Mouse (Mus musculus): ENCODE measurements around the gene B230307C23Rik. TPM values are rescaled to one million over a fixed set of nuclear protein-coding genes. Genes with fewer than 3 reads are reported as not detected.
A peak's percentile ranks its signal among the peaks of the same experiment; 100 is the strongest.
"Not testable (repeated sequence)": the region's sequence is repeated elsewhere in the genome, so short reads cannot be mapped to it uniquely, and the experiment has no call there.

B230307C23Rik gene
- polyA plus RNA-seq, 1 experiment from 2014 or later: 36.6 TPM

DNA sequence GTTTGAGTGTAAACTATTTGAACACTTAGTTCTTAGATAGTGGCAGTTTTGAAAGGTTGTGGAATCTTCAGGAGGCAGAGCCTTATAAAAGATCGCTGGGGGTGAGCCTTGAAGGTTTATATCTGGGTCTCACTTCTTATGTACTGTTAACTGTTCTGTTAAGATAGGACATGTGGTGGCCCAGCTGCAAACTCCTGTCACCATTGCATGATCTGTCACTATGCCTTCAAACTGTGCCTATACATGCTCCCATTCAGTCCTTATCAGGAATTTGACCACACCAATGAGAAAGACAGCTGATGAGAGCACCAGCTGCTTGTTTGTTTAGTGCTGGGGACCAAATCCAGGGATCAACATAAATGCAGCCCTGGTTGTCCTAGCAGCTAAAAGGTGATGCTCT is 19.8 kb upstream of the B230307C23Rik start:
- no peaks in the 10 kb centered on the region for H3K79me2 ChIP-seq (ENCODE audit: inconsistent target)
- WGBS (ENCODE audit: missing documents): 75% methylated on average over 1 of the region's 1 CpGs
- no peaks in the 10 kb centered on the region for H3K36me3 ChIP-seq (ENCODE audit: inconsistent target)
- H3K27ac ChIP-seq: no peak overlapping the region
- no peak overlapping the region for H3K4me3 ChIP-seq (ENCODE audit: inconsistent target)

DNA sequence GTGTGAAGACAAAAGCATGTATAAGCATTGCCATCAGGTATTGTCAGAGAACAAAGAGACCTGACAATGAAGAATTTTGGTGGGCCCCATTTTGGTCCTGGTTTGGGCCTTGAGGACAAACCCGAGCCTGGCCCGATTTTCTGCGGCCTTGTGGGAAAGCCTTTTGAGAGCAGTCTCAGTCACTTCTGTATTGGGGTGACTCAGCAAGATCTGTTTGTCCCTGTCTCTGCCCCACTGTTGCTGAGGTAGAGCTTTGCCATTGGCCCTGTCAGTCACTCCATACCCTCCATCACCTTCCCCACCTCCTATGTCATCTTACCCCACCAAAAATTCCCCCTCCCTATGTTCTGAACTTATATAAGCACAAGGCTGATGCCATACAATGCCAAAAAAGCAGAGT is 19.4 kb upstream of the B230307C23Rik start:
- 83% methylated on average over 3 of the region's 3 CpGs for WGBS (ENCODE audit: missing documents)
- H3K27ac ChIP-seq: no peak overlapping the region
- H3K4me3 ChIP-seq (ENCODE audit: inconsistent target): no peak overlapping the region
- no peaks in the 10 kb centered on the region for H3K79me2 ChIP-seq (ENCODE audit: inconsistent target)
- H3K36me3 ChIP-seq (ENCODE audit: inconsistent target): no peaks in the 10 kb centered on the region

DNA sequence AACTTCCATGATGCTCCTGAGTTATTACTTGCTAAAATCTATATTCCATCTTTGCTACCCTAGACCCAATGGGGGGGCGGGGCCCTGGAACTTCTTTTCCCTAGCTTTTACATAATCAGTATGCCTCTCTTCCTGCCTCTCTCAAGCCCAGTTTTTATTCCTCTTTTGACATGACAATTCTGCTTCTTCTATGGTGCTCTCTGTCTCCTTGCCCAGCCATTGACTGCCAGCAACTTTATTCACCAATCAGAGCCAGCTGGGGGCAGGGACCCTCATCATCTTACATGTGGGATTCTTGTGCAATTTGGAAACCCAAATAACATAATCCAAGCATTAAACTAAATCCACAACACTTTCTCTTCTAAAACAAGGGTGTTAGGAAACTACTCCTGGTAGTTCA is 15.8 kb upstream of the B230307C23Rik start:
- WGBS (ENCODE audit: missing documents): 83% methylated on average over 1 of the region's 1 CpGs

DNA sequence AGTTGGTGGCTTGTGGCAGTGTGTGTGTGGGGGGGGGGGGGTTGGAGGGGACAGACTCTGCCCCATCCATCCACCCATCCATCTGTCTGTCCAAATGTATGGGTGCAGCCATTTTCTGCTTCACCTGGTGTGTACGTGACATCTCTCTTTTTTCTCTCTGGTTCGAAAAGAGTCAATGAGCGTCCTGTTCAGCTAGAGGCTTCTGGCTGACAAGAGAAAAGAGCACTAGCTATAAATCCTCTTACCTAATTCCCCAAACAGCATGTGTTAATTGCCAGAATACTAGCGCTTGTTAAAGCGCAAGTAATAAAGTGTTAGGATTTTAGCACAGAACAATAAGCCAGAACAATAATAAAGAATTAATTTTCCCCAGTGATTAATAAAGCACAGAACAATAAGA is 12.5 kb upstream of the B230307C23Rik start:
- Histone ChIP-seq H3K36me3 (ENCODE audit: inconsistent target) (no peaks in the 10 kb centered on the region), H3K4me3 (ENCODE audit: inconsistent target) (no peak overlapping the region), H3K79me2 (ENCODE audit: inconsistent target) (no peaks in the 10 kb centered on the region), H3K27ac (no peak overlapping the region)
- WGBS (ENCODE audit: missing documents): 81% methylated on average over 2 of the region's 5 CpGs

More for the DNA sequence above, 15.8 kb upstream of the B230307C23Rik start:
- H3K27ac ChIP-seq: no peak overlapping the region
- H3K36me3 ChIP-seq (ENCODE audit: inconsistent target): no peaks in the 10 kb centered on the region
- H3K79me2 ChIP-seq (ENCODE audit: inconsistent target): no peaks in the 10 kb centered on the region
- H3K4me3 ChIP-seq (ENCODE audit: inconsistent target): no peak overlapping the region

DNA sequence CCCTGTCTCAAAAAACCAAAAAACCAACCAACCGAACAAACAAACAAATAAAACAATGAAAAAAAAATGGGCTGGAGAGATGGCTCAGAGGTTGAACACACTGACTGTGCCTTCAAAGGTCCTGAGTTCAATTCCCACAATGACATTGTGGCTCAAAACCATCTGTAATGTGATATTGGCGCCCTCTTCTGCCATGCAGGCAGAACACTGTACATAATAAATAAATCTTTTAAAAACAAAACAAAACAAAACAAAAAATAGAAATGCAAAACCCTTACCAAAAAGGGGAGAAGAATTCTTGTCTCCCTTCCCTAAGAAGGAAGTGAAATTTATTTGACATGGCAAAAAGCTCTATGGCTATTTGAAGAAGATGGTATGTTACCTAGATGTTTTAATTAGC is 5.6 kb upstream of the B230307C23Rik start:
- Histone ChIP-seq H3K79me2 (ENCODE audit: inconsistent target) (no peaks in the 10 kb centered on the region), H3K36me3 (ENCODE audit: inconsistent target) (no peaks in the 10 kb centered on the region), H3K27ac (no peak overlapping the region), H3K4me3 (ENCODE audit: inconsistent target) (no peak overlapping the region)
- WGBS (ENCODE audit: missing documents): 93% methylated on average over 2 of the region's 2 CpGs

DNA sequence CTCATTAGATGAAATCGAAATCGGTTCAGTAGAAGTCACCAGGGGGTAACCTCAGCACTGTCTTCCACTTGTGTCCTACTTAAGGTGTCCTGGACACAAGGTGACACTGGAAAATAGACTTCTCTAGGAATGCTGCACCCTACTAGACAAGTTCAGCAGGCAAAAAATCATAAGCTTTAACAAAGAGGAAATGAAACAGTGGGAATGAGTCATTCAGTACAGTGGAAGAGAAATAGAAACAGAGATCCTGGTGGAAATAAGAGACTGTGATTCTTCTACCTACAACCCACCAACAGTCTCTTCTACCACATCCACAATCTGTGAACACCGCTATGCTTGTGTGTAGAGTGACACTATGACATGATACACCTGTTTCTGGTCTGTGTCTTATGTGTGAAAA is 4.6 kb upstream of the B230307C23Rik start:
- 0 out of 2 replicates have a peak overlapping the region, but pooled peaks have one; percentile 4 for H3K27ac ChIP-seq
- WGBS (ENCODE audit: missing documents): 84% methylated on average over 3 of the region's 3 CpGs
- not testable (repeated sequence) for H3K79me2 ChIP-seq (ENCODE audit: inconsistent target); H3K36me3 ChIP-seq (ENCODE audit: inconsistent target); H3K4me3 ChIP-seq (ENCODE audit: inconsistent target)

DNA sequence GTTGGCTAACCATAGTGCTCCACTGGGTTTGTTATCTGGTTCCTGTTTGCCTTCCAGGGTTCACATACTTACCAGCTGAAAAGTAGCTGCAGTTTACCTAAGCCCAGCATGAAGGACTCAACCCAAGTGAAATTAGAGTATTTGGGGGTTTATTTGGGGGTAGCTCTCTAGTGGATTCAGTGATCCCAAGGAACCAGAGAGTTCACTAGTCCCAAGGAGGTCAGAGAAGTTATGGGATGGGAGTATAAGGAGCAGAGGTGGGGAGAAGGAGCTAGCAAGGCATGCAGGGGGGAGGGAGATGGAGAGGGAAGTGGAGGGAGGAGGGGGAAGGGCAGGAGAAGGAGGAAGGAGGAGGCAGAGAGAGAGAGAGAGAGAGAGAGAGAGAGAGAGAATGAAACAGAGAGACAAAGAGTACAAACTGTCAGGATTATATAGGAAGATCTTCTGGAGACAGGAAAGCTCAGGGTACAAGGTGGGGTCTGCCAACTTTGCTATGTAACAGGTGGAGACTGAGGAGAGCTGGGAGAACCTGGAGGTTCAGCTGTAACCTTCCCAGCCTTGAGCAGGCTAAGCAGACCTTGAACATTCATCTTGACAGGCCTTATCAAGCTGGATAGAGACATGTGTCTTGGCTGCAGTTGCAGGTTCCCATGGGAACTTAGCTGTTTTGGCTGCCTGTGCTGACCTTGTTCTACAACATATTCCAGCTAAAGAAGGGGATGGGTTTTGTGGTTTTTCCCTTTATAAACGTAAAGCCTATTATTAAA is 1.1 kb upstream of the B230307C23Rik start:
- Histone ChIP-seq H3K36me3 (ENCODE audit: inconsistent target) (peaks cover 7% of the 10 kb centered on the region; the same call in 1 of the 2 replicates), H3K4me3 (ENCODE audit: inconsistent target) (peak overlapping the region; percentile 61), H3K27ac (peak overlapping the region; percentile 90), H3K79me2 (ENCODE audit: inconsistent target) (peaks cover 38% of the 10 kb centered on the region)
- WGBS (ENCODE audit: missing documents): 0% methylated on average over 1 of the region's 1 CpGs

DNA sequence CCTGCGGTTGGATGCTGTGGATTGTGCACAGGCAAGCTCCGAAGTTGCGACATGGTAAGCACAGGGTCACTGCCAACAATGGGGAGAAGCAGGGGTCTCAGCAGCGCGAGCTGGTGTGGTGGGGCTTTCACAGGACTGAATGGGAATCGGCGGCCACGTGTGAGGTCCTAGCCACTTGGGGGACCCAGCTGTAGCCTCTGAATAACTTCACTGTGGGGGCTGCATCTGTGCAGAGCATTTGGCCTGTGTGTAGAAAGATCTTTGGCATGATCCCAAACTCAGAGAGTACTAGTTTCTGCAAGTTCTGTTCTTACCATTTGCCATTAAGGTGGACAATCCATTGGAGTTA is 242 bp downstream of the B230307C23Rik start:
- Histone ChIP-seq H3K79me2 (ENCODE audit: inconsistent target) (peaks cover 52% of the 10 kb centered on the region), H3K4me3 (ENCODE audit: inconsistent target) (peak overlapping the region; percentile 61), H3K36me3 (ENCODE audit: inconsistent target) (peaks cover 12% of the 10 kb centered on the region; the same call in 1 of the 2 replicates), H3K27ac (peak overlapping the region; percentile 90)
- WGBS (ENCODE audit: missing documents): 0% methylated on average over 8 of the region's 8 CpGs

DNA sequence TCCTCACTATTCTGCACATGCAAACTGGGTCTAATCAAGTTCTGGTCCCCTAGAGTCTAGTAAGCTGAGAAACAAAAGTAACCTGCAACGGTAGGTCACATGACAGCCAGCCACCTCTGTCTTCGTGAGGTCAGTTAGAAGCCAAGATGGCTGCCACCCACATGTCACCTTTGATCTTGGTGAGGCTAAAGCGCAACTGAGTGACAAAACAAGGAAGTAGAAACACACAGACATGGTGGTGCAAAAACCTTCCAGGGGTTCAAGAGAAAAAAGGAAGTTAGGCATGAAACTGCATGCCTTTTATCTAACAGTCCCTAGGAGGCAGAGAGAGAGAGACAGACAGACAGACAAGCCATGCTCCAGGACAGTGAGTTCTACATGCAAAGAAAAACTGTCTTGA is 25.0 kb downstream of the B230307C23Rik start:
- 86% methylated on average over 3 of the region's 3 CpGs for WGBS (ENCODE audit: missing documents)
- Histone ChIP-seq H3K4me3 (ENCODE audit: inconsistent target) (no peak overlapping the region), H3K27ac (no peak overlapping the region), H3K79me2 (ENCODE audit: inconsistent target) (no peaks in the 10 kb centered on the region), H3K36me3 (ENCODE audit: inconsistent target) (peaks cover 17% of the 10 kb centered on the region; the same call in 1 of the 2 replicates)

DNA sequence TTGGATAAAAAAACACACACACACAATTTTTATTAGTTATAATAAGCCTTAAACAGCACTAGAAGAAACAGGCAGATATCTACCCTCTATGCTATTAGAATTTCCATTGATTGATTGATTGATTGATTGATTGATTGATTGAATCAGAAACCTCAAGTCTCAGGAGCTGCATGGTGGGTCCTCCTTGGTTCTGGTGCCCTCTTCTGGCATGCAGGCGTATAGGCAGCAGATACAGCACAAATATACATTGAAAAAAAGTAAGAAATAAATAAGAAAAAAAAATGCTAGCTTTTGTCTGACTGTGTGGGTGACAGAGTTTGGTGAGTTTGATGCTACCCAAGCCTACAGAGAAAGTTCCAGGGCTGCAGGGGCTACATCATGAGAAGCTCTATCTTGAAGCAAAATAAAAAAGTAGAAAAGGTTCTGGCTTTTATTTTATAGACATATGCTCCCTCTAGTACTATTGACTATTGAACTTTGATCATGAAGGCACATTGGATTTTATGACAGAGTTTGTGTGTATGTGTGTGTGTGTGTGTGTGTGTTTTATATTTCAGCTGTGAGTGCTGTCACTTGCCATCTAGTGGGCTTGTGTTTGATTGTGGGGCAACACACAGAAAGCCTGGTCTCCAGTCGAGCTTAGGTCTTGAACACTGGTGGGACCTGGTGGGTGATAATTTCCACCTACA is 25.7 kb downstream of the B230307C23Rik start:
- Histone ChIP-seq H3K79me2 (ENCODE audit: inconsistent target) (no peaks in the 10 kb centered on the region), H3K27ac (no peak overlapping the region), H3K36me3 (ENCODE audit: inconsistent target) (peaks cover 15% of the 10 kb centered on the region; the same call in 1 of the 2 replicates), H3K4me3 (ENCODE audit: inconsistent target) (no peak overlapping the region)
- WGBS (ENCODE audit: missing documents): 100% methylated on average over 2 of the region's 2 CpGs

DNA sequence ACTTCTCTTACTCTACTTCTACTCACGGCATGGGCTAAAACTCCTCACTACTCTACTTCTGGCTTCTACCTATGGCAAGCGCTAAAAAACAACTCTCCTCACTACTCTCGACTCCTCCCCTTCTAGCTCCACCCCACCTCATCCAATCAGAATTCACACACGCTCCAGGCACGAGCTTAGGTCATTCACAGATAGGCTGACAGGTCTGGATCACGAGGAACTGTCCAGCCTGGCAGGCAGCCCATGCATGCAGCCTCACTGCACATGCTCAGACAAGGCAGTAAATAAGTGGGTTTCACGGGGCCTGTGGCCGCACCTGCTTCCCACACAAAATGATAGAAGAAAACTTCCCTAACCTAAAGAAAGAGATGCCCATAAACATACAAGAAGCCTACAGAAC is 29.1 kb downstream of the B230307C23Rik start:
- H3K4me3 ChIP-seq (ENCODE audit: inconsistent target); H3K79me2 ChIP-seq (ENCODE audit: inconsistent target); H3K27ac ChIP-seq: not testable (repeated sequence)
- WGBS (ENCODE audit: missing documents): 100% methylated on average over 6 of the region's 8 CpGs
- peaks cover 14% of the 10 kb centered on the region; the same call in 1 of the 2 replicates for H3K36me3 ChIP-seq (ENCODE audit: inconsistent target)

DNA sequence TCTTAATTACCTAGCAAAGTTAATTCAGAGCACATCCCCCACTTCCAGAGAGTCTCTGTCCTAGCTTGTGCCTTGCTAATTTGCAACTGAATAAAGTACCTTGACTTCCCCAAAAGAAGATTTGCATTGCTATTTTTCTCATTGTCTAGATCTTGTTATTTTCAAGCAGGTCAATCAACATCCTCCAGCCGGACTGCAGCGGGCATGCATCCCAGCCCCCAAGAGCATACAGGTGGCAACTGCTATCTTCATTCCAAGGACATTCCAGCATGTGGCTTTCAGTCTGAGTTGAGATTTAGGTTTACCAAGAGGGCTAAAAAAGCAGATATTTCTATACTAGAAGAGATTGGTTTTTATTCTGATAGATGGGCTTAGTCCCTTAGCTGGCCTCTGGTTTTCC is 37.9 kb downstream of the B230307C23Rik start:
- H3K36me3 ChIP-seq (ENCODE audit: inconsistent target); H3K4me3 ChIP-seq (ENCODE audit: inconsistent target): not testable (repeated sequence)
- 92% methylated on average over 2 of the region's 2 CpGs for WGBS (ENCODE audit: missing documents)

DNA sequence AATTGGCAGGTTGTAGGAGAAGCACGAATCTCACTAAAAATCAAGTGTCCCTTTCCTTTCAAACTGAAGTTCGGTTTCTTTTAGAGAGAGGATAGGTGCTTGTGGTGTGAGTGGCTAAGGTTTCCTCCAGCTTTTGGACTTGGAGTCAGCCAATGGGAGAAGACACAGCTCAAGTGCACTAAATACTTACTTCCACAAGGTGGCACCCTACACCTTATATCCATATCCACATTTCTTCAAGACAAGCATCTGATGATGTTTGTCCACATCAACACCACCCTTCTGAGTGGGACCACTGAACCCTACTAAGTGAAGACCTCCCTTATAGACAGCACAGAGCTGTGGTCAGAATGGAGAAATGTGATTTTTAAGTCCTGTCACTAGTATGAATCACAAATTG is 44.6 kb downstream of the B230307C23Rik start:
- whole genome bisulfite sequencing (ENCODE audit: missing documents): 100% methylated on average over 2 of the region's 2 CpGs
- Histone ChIP-seq H3K79me2 (ENCODE audit: inconsistent target) (no peaks in the 10 kb centered on the region), H3K27ac (no peak overlapping the region), H3K36me3 (ENCODE audit: inconsistent target) (no peaks in the 10 kb centered on the region), H3K4me3 (ENCODE audit: inconsistent target) (no peak overlapping the region)

More for the DNA sequence above, 37.9 kb downstream of the B230307C23Rik start:
- H3K27ac ChIP-seq; H3K79me2 ChIP-seq (ENCODE audit: inconsistent target): not testable (repeated sequence)

DNA sequence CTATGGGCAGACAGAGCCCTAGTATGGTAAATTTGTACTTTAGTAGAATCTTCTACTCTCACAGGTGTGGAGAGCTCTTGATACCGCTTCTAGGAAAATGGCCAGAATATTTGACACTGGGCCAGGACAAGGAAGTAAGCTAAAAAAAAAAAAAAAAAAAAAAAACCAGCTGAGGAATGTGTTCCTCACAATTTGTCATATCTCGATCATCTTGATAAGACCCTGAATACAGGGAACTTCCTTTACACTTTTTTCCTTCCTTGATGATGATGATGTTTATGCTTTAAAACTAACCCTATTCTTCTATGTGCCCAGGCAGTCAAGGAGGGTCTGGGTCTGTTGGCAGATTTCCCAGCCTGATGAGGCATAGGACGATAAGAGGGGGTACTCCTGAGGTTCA is 82.3 kb downstream of the B230307C23Rik start:
- H3K36me3 ChIP-seq (ENCODE audit: inconsistent target); H3K27ac ChIP-seq: not testable (repeated sequence)
- WGBS (ENCODE audit: missing documents): 71% methylated on average over 1 of the region's 3 CpGs

DNA sequence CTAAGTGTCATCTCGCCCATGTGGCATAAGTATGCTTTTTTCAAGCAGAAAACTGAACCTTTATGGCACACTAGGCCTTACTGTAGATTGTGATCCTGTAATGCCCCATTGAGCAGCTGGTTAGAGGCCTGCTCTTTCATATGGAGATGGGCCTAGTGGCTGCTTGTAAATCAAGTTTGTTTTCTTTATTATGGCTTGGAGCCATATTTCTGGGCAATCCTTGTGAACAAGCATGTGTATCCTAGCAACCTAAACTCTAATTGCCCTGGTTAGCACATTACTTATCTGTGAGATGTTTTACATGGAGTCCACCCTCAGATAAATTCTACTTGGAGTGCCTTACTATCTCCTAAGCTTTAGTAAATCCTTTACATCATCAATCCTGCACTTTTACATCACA is 84.0 kb downstream of the B230307C23Rik start:
- peak overlapping the region; percentile 86 for H3K4me3 ChIP-seq (ENCODE audit: inconsistent target)
- peaks cover 33% of the 10 kb centered on the region; the same call in 1 of the 2 replicates for H3K79me2 ChIP-seq (ENCODE audit: inconsistent target)
- not testable (repeated sequence) for H3K27ac ChIP-seq; H3K36me3 ChIP-seq (ENCODE audit: inconsistent target)
- WGBS (ENCODE audit: missing documents): 100% methylated on average over 1 of the region's 1 CpGs

More for the DNA sequence above, 82.3 kb downstream of the B230307C23Rik start:
- H3K4me3 ChIP-seq (ENCODE audit: inconsistent target): not testable (repeated sequence)
- H3K79me2 ChIP-seq (ENCODE audit: inconsistent target): peaks cover 33% of the 10 kb centered on the region; the same call in 1 of the 2 replicates

Data from macrophage (primary cell).